Mouse (Mus musculus) forebrain, embryonic 14.5 days (tissue): ENCODE data around the gene Faf1. TPM values are rescaled to one million over a fixed set of nuclear protein-coding genes. Genes with fewer than 3 reads are reported as not detected.

ENCODE experiments used
- ATAC-seq: fragments of 200-750 bp; cut with Nextera tagmentation; 2 replicates; pipeline ENCODE4 v1.8.0; 2017; ENCODE audit warnings: mild to moderate bottlenecking, moderate library complexity
- DNase-seq: peaks from one replicate; pipeline ENCODE4 v3.0.0-alpha.2; 2015; ENCODE audit warnings: low spot score
- H3K27ac ChIP-seq: fragments of 300-500 bp; sonication (generic); 2 replicates; pipeline ENCODE4 v1.5.1; 2014; ENCODE audit warnings: low read depth, mild to moderate bottlenecking, control low read depth, low read length, moderate library complexity
- H3K27me3 ChIP-seq: fragments of 300-500 bp; sonication (generic); replicated peaks from 2 replicates; pipeline ENCODE4 v1.6.1; 2014; ENCODE audit warnings: low read length, control low read depth, mixed read lengths; ENCODE audit not compliant: control insufficient read depth, insufficient read depth
- H3K36me3 ChIP-seq: fragments of 300-500 bp; sonication (generic); 2 replicates; pipeline ENCODE4 v1.6.1; 2014; ENCODE audit warnings: low read length, control low read depth; ENCODE audit not compliant: control insufficient read depth, insufficient read depth
- H3K4me1 ChIP-seq: fragments of 300-500 bp; sonication (generic); 2 replicates; pipeline ENCODE4 v1.6.1; 2014; ENCODE audit warnings: antibody characterized with exemption, low read length, control low read depth; ENCODE audit not compliant: control insufficient read depth, insufficient read depth
- H3K4me2 ChIP-seq: fragments of 300-500 bp; sonication (generic); 2 replicates; pipeline ENCODE4 v1.6.1; 2014; ENCODE audit warnings: mild to moderate bottlenecking, control low read depth, low read length
- H3K4me3 ChIP-seq: fragments of 300-500 bp; sonication (generic); 2 replicates; pipeline ENCODE4 v1.5.1; 2014; ENCODE audit warnings: low read depth, low read length, control low read depth
- H3K9ac ChIP-seq: fragments of 300-500 bp; sonication (generic); 2 replicates; pipeline ENCODE4 v1.6.1; 2014; ENCODE audit warnings: mild to moderate bottlenecking, low read length, control low read depth, moderate library complexity
- H3K9me3 ChIP-seq: fragments of 300-500 bp; sonication (generic); replicated peaks from 2 replicates; pipeline ENCODE4 v1.6.1; 2016; ENCODE audit warnings: low read length, control low read depth, mixed read lengths; ENCODE audit not compliant: control insufficient read depth
- WGBS: fragments of 180-500 bp; shearing (Covaris S2); extraction: QIAGEN DNeasy Blood & Tissue Kit; methylation state at CpG from one replicate; pipeline ENCODE4 v1.1.7; 2014; 5-methylcytosine and 5-hydroxymethylcytosine counted together
- polyA plus RNA-seq: library from polyadenylated mRNA; unstranded; fragments of >200 nt; fragmentation: Nextera tagmentation; extraction: Ambion mirVana; gene quantifications from 2 replicates; pipeline ENCODE4 v1.2.1, GENCODE M21; 2014

Faf1 gene
- polyA plus RNA-seq, 1 experiment from 2014 or later, result 34.8 TPM

DNA sequence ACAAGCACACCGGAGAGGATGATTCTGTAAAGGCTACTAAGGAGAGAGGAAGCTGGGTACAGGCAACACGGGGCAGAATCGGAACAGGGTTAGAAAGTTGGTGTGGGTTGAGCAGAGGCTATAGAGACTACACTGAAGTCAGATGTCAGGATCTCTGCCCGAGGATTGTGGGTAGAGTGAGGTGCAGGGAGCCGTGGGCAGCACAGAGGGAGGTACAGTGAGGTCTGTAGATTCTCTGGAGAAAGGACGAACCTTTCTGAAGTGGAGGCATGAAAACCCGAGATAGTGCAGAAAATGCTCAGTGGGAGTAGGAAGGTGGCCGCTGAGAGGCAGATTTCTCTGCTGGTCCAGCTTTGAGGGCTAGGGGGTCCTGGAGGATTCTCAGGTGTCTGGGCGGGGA lies 309.9 kb downstream of the Faf1 start:
- Histone ChIP-seq H3K4me1 (0 out of 2 replicates have a peak, but pooled peaks cover 3% of the 10 kb centered on the region), H3K9me3 (no peaks in the 10 kb centered on the region), H3K4me3 (no peak overlapping the region), H3K9ac (peak overlapping the region; percentile 10), H3K36me3 (peaks cover 8% of the 10 kb centered on the region; the same call in 1 of the 2 replicates), H3K27ac (peak overlapping the region; percentile 59; the same call in 1 of the 2 replicates), H3K4me2 (peak overlapping the region; percentile 81), H3K27me3 (peaks cover 43% of the 10 kb centered on the region)
- WGBS, result 11% methylated on average over 9 of the region's 9 CpGs
- ATAC-seq (no peak), DNase-seq (no peak)

DNA sequence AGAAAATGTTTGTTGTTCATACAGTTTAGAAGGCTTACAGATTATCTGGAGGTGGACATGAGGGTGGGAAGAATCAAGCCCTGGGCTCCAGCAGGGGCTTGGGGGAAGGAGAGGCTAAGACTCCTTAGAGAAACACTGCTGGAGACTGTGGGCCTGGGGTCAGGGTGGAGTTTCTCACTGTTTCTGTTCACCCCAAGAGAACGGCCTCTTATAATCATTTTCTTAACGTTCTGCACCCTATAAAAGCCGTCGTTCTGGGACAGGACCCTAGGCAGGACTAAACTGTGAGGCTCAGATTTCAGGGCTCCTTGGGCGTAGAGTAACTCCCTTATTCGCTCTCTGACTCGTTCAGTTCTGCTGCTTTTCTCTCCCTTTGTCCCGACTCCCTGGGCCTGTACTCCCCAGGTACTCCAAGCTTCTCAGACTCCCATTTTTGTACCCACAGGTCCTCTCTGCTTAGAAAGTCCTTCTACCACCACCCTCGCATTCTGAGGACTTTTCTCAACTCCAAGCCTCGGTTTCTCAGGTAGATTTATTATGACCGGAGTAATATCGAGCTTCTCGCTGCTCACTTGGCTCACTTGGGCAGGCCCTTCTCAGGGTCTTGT lies 310.5 kb downstream of the Faf1 start:
- Histone ChIP-seq H3K27me3 (peaks cover 42% of the 10 kb centered on the region), H3K9ac (peak overlapping the region; percentile 10; the same call in 1 of the 2 replicates), H3K4me2 (peak overlapping the region; percentile 81), H3K27ac (peak overlapping the region; percentile 59; the same call in 1 of the 2 replicates), H3K4me1 (0 out of 2 replicates have a peak, but pooled peaks cover 3% of the 10 kb centered on the region), H3K9me3 (no peaks in the 10 kb centered on the region), H3K36me3 (0 out of 2 replicates have a peak, but pooled peaks cover 6% of the 10 kb centered on the region), H3K4me3 (no peak overlapping the region)
- 11% methylated on average over 13 of the region's 13 CpGs for WGBS
- ATAC-seq (no peak), DNase-seq (peak; percentile 33)

DNA sequence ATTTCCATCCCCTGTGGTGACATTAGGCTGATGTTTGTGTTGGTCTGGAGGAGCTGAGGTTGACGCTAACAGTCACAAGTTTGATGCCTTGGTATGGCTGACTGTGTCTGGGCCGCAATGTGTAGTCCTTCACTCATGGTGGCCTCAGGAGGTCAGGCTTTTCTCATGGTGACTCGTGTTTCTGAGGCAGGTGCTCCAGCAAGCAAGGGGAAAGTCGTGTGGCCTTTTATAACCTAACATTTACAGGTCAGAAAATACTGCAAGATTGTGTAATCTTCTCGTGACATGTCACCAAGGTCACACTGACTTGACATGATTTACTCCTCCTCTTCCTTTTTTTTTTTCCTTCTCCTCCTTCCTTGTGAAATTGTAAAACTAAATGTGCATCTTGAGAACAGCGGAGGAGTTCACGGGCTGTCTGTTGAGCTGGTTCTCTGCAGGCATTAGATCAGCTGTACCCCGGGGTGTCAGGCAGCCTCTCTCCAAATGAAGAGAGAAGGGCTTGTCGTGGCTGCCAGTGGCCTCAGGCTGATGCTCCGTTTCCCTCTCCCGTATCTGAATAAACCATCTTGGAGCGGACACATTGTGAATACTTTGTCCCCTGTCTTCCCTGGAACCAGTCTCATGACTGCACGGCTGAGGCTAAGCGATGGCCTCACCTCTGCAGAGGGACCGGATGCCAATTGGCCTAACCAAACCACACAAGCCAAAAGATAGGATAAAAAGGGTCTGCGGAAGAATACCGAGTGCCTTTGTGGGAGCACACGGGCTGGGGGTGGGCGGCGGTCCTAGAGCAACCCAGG lies 311.4 kb downstream of the Faf1 start:
- Histone ChIP-seq H3K9me3 (no peaks in the 10 kb centered on the region), H3K36me3 (no peaks in the 10 kb centered on the region), H3K4me3 (no peak overlapping the region), H3K4me2 (peak overlapping the region; percentile 32), H3K9ac (peak overlapping the region; percentile 6; the same call in 1 of the 2 replicates), H3K27me3 (peaks cover 34% of the 10 kb centered on the region), H3K27ac (no peak overlapping the region; the same call in 1 of the 2 replicates), H3K4me1 (0 out of 2 replicates have a peak, but pooled peaks cover 3% of the 10 kb centered on the region)
- 7% methylated on average over 20 of the region's 20 CpGs for WGBS
- ATAC-seq, result no peak
- peak; percentile 41 for DNase-seq

DNA sequence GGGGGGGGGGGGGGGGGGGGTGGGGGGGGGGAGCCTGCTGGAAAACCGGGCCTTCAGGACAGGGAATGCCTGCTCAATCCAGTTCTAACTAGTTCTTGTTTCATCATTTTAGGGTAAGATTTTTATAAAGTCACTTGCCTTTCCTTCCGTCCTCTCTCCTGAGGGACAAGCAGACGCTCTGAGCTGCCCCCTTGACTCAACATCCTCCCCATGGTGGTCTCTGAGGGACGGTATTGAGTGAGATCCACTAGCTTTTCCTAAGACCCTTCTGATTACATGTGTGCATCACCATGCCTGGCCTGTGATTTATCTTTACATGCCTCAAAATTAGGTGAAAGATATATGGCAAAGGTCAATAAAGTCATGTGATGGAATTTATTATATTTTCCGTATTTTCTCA lies 312.0 kb downstream of the Faf1 start:
- Histone ChIP-seq H3K9ac (no peak overlapping the region), H3K36me3 (no peaks in the 10 kb centered on the region), H3K4me3 (no peak overlapping the region), H3K4me1 (0 out of 2 replicates have a peak, but pooled peaks cover 3% of the 10 kb centered on the region), H3K27ac (no peak overlapping the region), H3K4me2 (no peak overlapping the region), H3K27me3 (peaks cover 34% of the 10 kb centered on the region), H3K9me3 (no peaks in the 10 kb centered on the region)
- 35% methylated on average over 4 of the region's 5 CpGs for WGBS
- no peak for ATAC-seq
- DNase-seq, result no peak

DNA sequence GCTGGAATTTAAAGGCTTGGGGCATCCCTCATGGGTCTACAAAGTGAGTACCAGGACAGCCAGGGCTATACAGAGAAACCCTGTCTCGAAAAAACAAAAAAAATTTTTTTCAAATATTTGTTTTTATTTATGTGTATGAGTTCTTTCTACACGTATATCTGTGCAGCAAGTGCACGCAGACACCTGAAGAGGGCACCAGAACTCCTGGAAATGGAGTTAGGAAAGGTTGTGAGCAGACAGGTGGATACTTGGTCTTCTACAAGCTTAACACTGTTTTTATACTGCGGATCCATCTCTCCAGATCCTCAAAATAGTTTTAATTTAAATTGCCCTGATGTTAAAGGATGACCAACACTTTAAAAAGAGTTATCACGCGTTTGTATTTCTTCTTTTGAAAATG lies 312.8 kb downstream of the Faf1 start:
- H3K27ac ChIP-seq, result no peak overlapping the region
- H3K4me3 ChIP-seq, result no peak overlapping the region
- no peaks in the 10 kb centered on the region for H3K36me3 ChIP-seq
- H3K9me3 ChIP-seq, result no peaks in the 10 kb centered on the region
- ATAC-seq (no peak), DNase-seq (peak; percentile 14)
- H3K9ac ChIP-seq, result no peak overlapping the region
- H3K4me2 ChIP-seq, result no peak overlapping the region
- H3K27me3 ChIP-seq, result peaks cover 32% of the 10 kb centered on the region
- 48% methylated on average over 6 of the region's 6 CpGs for WGBS
- H3K4me1 ChIP-seq, result 0 out of 2 replicates have a peak, but pooled peaks cover 3% of the 10 kb centered on the region

DNA sequence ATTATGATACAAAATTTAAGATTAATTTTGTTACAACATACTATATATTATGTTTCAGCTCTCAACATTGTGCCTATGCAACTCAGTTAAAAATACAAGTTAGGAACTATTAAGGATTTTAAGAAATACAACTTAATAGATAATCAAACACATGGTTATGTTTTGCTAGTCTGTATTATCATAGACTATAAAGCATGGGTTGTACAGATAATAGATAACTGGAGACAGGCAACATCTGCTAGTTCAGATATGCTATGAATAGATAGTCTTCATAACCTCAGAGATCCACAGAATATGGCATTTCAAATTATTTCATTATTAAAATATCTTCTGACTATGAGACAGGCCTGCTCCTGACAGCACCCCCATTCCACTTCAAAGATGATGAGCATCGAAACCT lies 329.7 kb downstream of the Faf1 start:
- ATAC-seq (no peak), DNase-seq (no peak)
- WGBS, result 91% methylated on average over 1 of the region's 1 CpGs

More for the DNA sequence above, 329.7 kb downstream of the Faf1 start:
- Histone ChIP-seq H3K4me3 (no peak overlapping the region), H3K9ac (no peak overlapping the region), H3K9me3 (no peaks in the 10 kb centered on the region), H3K27ac (no peak overlapping the region), H3K36me3 (no peaks in the 10 kb centered on the region), H3K4me1 (no peaks in the 10 kb centered on the region), H3K4me2 (no peak overlapping the region), H3K27me3 (no peaks in the 10 kb centered on the region)

Other genes with a start within 250 kb of the Faf1 start
- 69.4 and 74.1 TPM in 2 replicates for gene Rnf11, start 191.9 kb upstream of the Faf1 start, polyA plus RNA-seq
- gene 4930522H14Rik, start 145.3 kb upstream of the Faf1 start, polyA plus RNA-seq, result not detected in 2 replicates
- 9.9 and 10.4 TPM in 2 replicates for gene Cdkn2c, start 9.4 kb upstream of the Faf1 start, polyA plus RNA-seq